Comparison of ENCODE assay signal across 20 mouse cellular contexts in genomic region chr12:110463711-110464110, GRCm38 (mm10). TPM values are rescaled to one million over a fixed set of nuclear protein-coding genes. Genes with fewer than 3 reads are reported as not detected.
DNase-seq lines count a peak whose midpoint lies in the region; ATAC-seq lines count a peak whose summit lies in the region.
"Had no signal": no experiment of that assay in that cellular context is flagged by ENCODE, and none has a peak within 500 bp of the region (broad histone marks: within the 10 kb centered on the region; RNA-seq: fewer than 3 reads in every experiment).

No protein-coding gene starts in this region.

- peak; percentile 93 for ATAC-seq in activated CD4-positive, CD25-positive, alpha-beta regulatory T cell, adult 4 months
- ATAC-seq: forebrain, embryonic 13.5 days had no signal

- DNase-seq in CD4-positive, CD25-positive, alpha-beta regulatory T cell, adult 2 months (ENCODE audit: low read depth, low spot score): peak; percentile 66
- peak; percentile 65 for DNase-seq in naive thymus-derived CD4-positive, alpha-beta T cell, adult 2 months (ENCODE audit: low read depth)
- peak; percentile 48 for DNase-seq in thymus, postnatal 25 days
- no peak for DNase-seq in frontal cortex, postnatal 14 days (ENCODE audit: low spot score in 2 of 2)
- no peak for DNase-seq in adrenal gland, postnatal 4 days (ENCODE audit: low spot score in 2 of 2)
- no peak for DNase-seq in adrenal gland, postnatal 36 days
- no peak for DNase-seq in gastrocnemius, adult 18-20 months (ENCODE audit: low spot score)
- DNase-seq: adrenal gland, postnatal 14 days; cerebellum, adult 8-10 months; cerebellum, postnatal 25 days; gastrocnemius, postnatal 25 days; heart, adult 18-20 months; heart, postnatal 36 days; kidney, adult 8-10 months; kidney, postnatal 4 days; lung, adult 2 months; lung, postnatal 10 days; right cerebral cortex, postnatal 4 days had no signal

RNA-seq across cellular contexts. Expression of gene Ppp2r5c, which starts 16.8 kb away (rescaled TPM):
- 100 to 1,000 TPM; 583 to 590 TPM for polyA plus RNA-seq in activated CD4-positive, CD25-positive, alpha-beta regulatory T cell, adult 4 months (2017; shearing (Covaris generic))
- total RNA-seq in adrenal gland, postnatal 4 days (2021): 100 to 1,000 TPM; 150 to 153 TPM
- 100 to 1,000 TPM; 104 to 114 TPM for total RNA-seq in adrenal gland, postnatal 36 days (2021)
- 10 to 100 TPM; 66.5 to 75.7 TPM for total RNA-seq in gastrocnemius, adult 18-20 months (2021)

Comparison
In these comparisons a context has a peak if more than half of its experiments do, and no peak if none do; other contexts are left out.
1. DNase-seq: peak in CD4-positive, CD25-positive, alpha-beta regulatory T cell, adult 2 months (single experiment), naive thymus-derived CD4-positive, alpha-beta T cell, adult 2 months (single experiment) and thymus, postnatal 25 days (single experiment); none in frontal cortex, postnatal 14 days (0 of 2), adrenal gland, postnatal 4 days (0 of 2), adrenal gland, postnatal 36 days (0 of 2) and gastrocnemius, adult 18-20 months (single experiment).